Mouse (Mus musculus) ES-CJ7 (cell line): ENCODE measurements around the gene Lingo1.
A peak's percentile ranks its signal among the peaks of the same experiment; 100 is the strongest.

Source experiments
- DNase-seq: peaks from one replicate; pipeline ENCODE4 v3.0.0; 2011; ENCODE audit warnings: low read depth, low spot score

The Lingo1 gene

GRCm38 (mm10) chr9:56795721-56796655, at the start of gene Lingo1:
TSS of gene Lingo1 (minus strand) at chr9:56796468.
- peak; percentile 58 for DNase-seq

GRCm38 (mm10) chr9:56844644-56845043, 48.4 kb upstream of the Lingo1 start:
- no peak for DNase-seq

- peak; percentile 62 for DNase-seq
These were observed 47.5 kb upstream of the Lingo1 start for GRCm38 (mm10) chr9:56843679-56844188.

- DNase-seq: no peak
These were observed 46.0 kb upstream of the Lingo1 start for GRCm38 (mm10) chr9:56842303-56842719.

- DNase-seq: no peak
These were observed 45.6 kb upstream of the Lingo1 start for GRCm38 (mm10) chr9:56841864-56842263.

GRCm38 (mm10) chr9:56840721-56841120, 44.5 kb upstream of the Lingo1 start:
- no peak for DNase-seq

GRCm38 (mm10) chr9:56835152-56835551, 38.9 kb upstream of the Lingo1 start:
- DNase-seq: no peak

GRCm38 (mm10) chr9:56832900-56833299, 36.6 kb upstream of the Lingo1 start:
- no peak for DNase-seq

- DNase-seq: no peak
These were observed 35.6 kb upstream of the Lingo1 start for GRCm38 (mm10) chr9:56831904-56832303.

- peak; percentile 66 for DNase-seq
These were observed 33.9 kb upstream of the Lingo1 start for GRCm38 (mm10) chr9:56830162-56830561.

GRCm38 (mm10) chr9:56828841-56829240, 32.6 kb upstream of the Lingo1 start:
- DNase-seq: no peak

- no peak for DNase-seq
These were observed 31.9 kb upstream of the Lingo1 start for GRCm38 (mm10) chr9:56828146-56828545.

GRCm38 (mm10) chr9:56825476-56826213, 29.4 kb upstream of the Lingo1 start:
- peak; percentile 13 for DNase-seq

- peak; percentile 38 for DNase-seq
These were observed 28.6 kb upstream of the Lingo1 start for GRCm38 (mm10) chr9:56824900-56825299.

- no peak for DNase-seq
These were observed 14.6 kb upstream of the Lingo1 start for GRCm38 (mm10) chr9:56810916-56811315.

- no peak for DNase-seq
These were observed 11.7 kb upstream of the Lingo1 start for GRCm38 (mm10) chr9:56807990-56808389.

GRCm38 (mm10) chr9:56803146-56803545, 6.9 kb upstream of the Lingo1 start:
- DNase-seq: no peak

GRCm38 (mm10) chr9:56797876-56798275, 1.6 kb upstream of the Lingo1 start:
- DNase-seq: peak; percentile 83

- peak; percentile 47 for DNase-seq
These were observed 426 bp upstream of the Lingo1 start for GRCm38 (mm10) chr9:56796656-56797131.

- DNase-seq: no peak
These were observed 4.5 kb downstream of the Lingo1 start for GRCm38 (mm10) chr9:56791696-56792261.

- DNase-seq: no peak
These were observed 11.7 kb downstream of the Lingo1 start for GRCm38 (mm10) chr9:56784576-56784975.
